Mouse (Mus musculus) liver, embryonic 16.5 days (tissue): Measurements from ENCODE around the gene Defa23. TPM values are rescaled to one million over a fixed set of nuclear protein-coding genes. Genes with fewer than 3 reads are reported as not detected.

Experiments used
- polyA plus RNA-seq: library from polyadenylated mRNA; unstranded; fragments of >200 nt; fragmentation: Nextera tagmentation; extraction: Ambion mirVana; gene quantifications from 2 replicates; pipeline ENCODE4 v1.2.1, GENCODE M21; 2015

Defa23 gene
- polyA plus RNA-seq, 1 experiment from 2014 or later: not detected

Other genes with a start within 250 kb of the Defa23 start
- not detected in 2 replicates for gene Defb33, start 162.4 kb upstream of the Defa23 start, polyA plus RNA-seq
- not detected in 2 replicates for gene Gm15056, start 152.4 kb upstream of the Defa23 start, polyA plus RNA-seq
- gene Gm6040, start 133.0 kb upstream of the Defa23 start, polyA plus RNA-seq: not detected in 2 replicates
- not detected in 2 replicates for gene AY761185, start 110.3 kb upstream of the Defa23 start, polyA plus RNA-seq
- gene Defa21, start 29.5 kb upstream of the Defa23 start, polyA plus RNA-seq: not detected in 2 replicates
- gene Defa35, start 10.0 kb downstream of the Defa23 start, polyA plus RNA-seq: not detected in 2 replicates
- not detected in 2 replicates for gene Defa25, start 29.4 kb downstream of the Defa23 start, polyA plus RNA-seq
- gene Gm14851, start 41.0 kb downstream of the Defa23 start, polyA plus RNA-seq: not detected in 2 replicates
- not detected in 2 replicates for gene Defa30, start 79.6 kb downstream of the Defa23 start, polyA plus RNA-seq
- not detected in 2 replicates for gene Defa22, start 107.2 kb downstream of the Defa23 start, polyA plus RNA-seq
- gene Defa31, start 136.6 kb downstream of the Defa23 start, polyA plus RNA-seq: not detected in 2 replicates
- gene Gm15293, start 146.5 kb downstream of the Defa23 start, polyA plus RNA-seq: not detected in 2 replicates
- not detected in 2 replicates for gene Gm15292, start 194.7 kb downstream of the Defa23 start, polyA plus RNA-seq